Mouse (Mus musculus) midbrain, embryonic 11.5 days (tissue): ENCODE data around the gene Unc13b. TPM values are rescaled to one million over a fixed set of nuclear protein-coding genes. Genes with fewer than 3 reads are reported as not detected.

ENCODE experiments used
- ATAC-seq: fragments of 200-750 bp; cut with Nextera tagmentation; 2 replicates; pipeline ENCODE4 v1.8.0; 2017; ENCODE audit warnings: moderate TSS enrichment, moderate library complexity; ENCODE audit not compliant: low FRiP score
- DNase-seq: peaks from one replicate; pipeline ENCODE4 v3.0.0; 2015; ENCODE audit warnings: low spot score; ENCODE audit errors: missing footprints
- H3K27ac ChIP-seq: fragments of 300-500 bp; sonication (generic); 2 replicates; pipeline ENCODE4 v1.5.1; 2014; ENCODE audit warnings: low read depth, low read length
- H3K27me3 ChIP-seq: fragments of 300-500 bp; sonication (generic); 2 replicates; pipeline ENCODE4 v1.6.1; 2014; ENCODE audit warnings: mild to moderate bottlenecking, low read length, moderate library complexity, mixed read lengths; ENCODE audit not compliant: control insufficient read depth, insufficient read depth
- H3K36me3 ChIP-seq: fragments of 300-500 bp; sonication (generic); 2 replicates; pipeline ENCODE4 v1.6.1; 2014; ENCODE audit warnings: mild to moderate bottlenecking, low read length, moderate library complexity, mixed read lengths; ENCODE audit not compliant: control insufficient read depth, insufficient read depth
- H3K4me1 ChIP-seq: fragments of 300-500 bp; sonication (generic); 2 replicates; pipeline ENCODE4 v1.6.1; 2014; ENCODE audit warnings: low read length; ENCODE audit not compliant: control insufficient read depth, insufficient read depth
- H3K4me2 ChIP-seq: fragments of 300-500 bp; sonication (generic); 2 replicates; pipeline ENCODE4 v1.6.1; 2014; ENCODE audit warnings: mild to moderate bottlenecking, moderate library complexity
- H3K4me3 ChIP-seq: fragments of 300-500 bp; sonication (generic); 2 replicates; pipeline ENCODE4 v1.5.1; 2014; ENCODE audit warnings: low read depth, low read length
- H3K9ac ChIP-seq: fragments of 300-500 bp; sonication (generic); 2 replicates; pipeline ENCODE4 v1.6.1; 2014; ENCODE audit warnings: low read length
- H3K9me3 ChIP-seq: fragments of 300-500 bp; sonication (generic); 2 replicates; pipeline ENCODE4 v1.6.1; 2016; ENCODE audit warnings: low read length; ENCODE audit not compliant: control insufficient read depth
- WGBS: fragments of 180-500 bp; shearing (Covaris S2); extraction: QIAGEN DNeasy Blood & Tissue Kit; methylation state at CpG from one replicate; pipeline ENCODE4 v1.1.7; 2014; 5-methylcytosine and 5-hydroxymethylcytosine counted together
- polyA plus RNA-seq: library from polyadenylated mRNA; unstranded; fragments of >200 nt; fragmentation: Nextera tagmentation; extraction: Ambion mirVana; gene quantifications from 2 replicates; pipeline ENCODE4 v1.2.1, GENCODE M21; 2014

Unc13b gene
- polyA plus RNA-seq, 1 experiment from 2014 or later: 14.7 TPM

DNA sequence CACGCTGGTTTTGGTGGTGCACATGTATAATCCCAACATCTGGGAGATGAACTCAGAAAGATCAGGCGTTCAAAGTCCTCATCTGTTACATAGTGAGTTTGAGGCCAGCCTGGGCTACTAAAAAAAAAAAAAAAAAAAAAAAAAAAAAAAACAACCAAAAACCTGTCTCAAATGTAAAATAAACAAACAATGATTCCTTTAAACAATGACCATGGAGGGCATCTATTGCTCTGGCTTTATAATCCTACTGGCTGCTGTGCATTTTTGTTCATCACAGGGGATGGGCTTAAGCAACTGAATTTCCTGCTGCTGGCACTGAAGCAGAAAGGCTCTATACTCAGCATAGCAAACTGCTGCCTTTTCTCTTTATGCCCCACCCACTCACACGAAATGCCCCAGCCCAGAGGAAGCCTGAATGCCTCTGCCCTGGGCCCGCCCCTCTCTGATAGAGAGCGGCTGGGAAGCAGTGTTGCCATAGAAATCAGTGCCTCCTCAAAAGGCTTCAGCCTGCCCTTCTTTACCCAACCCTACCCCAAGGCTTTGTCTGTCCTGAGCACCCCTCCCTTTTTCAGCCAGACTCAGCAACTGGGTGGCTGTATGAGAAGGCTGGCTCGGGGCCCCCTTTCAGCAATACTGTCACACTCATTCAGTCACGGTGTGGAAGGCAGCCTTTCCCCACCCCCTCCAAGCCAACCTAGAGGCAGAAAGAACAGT, 15.0 kb upstream of the Unc13b start:
- Histone ChIP-seq H3K9me3 (no peaks in the 10 kb centered on the region), H3K27me3 (no peaks in the 10 kb centered on the region), H3K4me3 (peak overlapping the region; percentile 53), H3K4me2 (peak overlapping the region; percentile 93), H3K27ac (peak overlapping the region; percentile 99), H3K36me3 (no peaks in the 10 kb centered on the region), H3K9ac (peak overlapping the region; percentile 67), H3K4me1 (peaks cover 33% of the 10 kb centered on the region)
- 8% methylated on average over 7 of the region's 7 CpGs for WGBS
- peak; percentile 95 for DNase-seq
- ATAC-seq: peak; percentile 79

DNA sequence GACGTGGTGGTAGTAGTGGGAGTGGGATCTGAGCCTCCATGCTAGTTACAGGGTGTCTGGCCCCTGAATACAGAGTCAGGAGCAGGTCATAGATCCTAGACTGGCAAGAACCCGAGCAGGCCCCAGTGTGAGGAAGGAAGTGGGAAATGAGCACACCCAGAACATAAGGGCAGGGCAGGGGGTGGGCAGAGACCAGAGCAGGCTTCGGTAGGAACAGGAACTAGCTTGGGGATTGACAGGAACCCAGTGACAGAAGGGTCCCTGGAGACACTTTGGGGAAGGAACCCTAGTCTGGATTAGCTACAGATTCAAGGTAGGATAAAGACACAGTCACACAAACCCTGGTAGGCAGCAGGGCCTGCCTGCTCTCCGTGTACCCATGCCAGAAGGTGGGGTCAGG, 14.1 kb upstream of the Unc13b start:
- H3K9me3 ChIP-seq: no peaks in the 10 kb centered on the region
- peak overlapping the region; percentile 99 for H3K27ac ChIP-seq
- H3K4me2 ChIP-seq: peak overlapping the region; percentile 93
- no peaks in the 10 kb centered on the region for H3K27me3 ChIP-seq
- ATAC-seq (no peak), DNase-seq (peak; percentile 94)
- H3K9ac ChIP-seq: peak overlapping the region; percentile 67
- 7% methylated on average over 4 of the region's 4 CpGs for WGBS
- peaks cover 24% of the 10 kb centered on the region for H3K4me1 ChIP-seq
- no peaks in the 10 kb centered on the region for H3K36me3 ChIP-seq
- H3K4me3 ChIP-seq: peak overlapping the region; percentile 53

DNA sequence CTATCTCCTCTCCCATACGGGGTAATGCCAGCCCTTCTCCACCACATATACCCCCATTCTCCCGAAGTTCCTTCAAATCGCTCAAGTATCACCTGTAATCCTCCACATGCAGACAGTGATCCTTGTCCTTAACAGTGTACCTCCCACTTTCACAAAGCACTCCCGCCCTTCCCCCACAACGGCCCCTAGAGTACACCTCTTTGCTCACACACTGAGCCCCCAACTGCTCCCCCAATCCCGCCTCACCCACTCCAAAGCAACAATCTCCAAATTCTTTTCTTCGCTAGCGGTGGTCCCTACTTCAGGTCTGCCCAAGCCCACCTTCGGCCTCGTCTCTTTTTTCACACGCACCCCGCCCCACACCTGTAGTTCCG, 13.5 kb upstream of the Unc13b start:
- no peak; the same call in 1 of the 2 replicates for ATAC-seq
- no peak for DNase-seq

DNA sequence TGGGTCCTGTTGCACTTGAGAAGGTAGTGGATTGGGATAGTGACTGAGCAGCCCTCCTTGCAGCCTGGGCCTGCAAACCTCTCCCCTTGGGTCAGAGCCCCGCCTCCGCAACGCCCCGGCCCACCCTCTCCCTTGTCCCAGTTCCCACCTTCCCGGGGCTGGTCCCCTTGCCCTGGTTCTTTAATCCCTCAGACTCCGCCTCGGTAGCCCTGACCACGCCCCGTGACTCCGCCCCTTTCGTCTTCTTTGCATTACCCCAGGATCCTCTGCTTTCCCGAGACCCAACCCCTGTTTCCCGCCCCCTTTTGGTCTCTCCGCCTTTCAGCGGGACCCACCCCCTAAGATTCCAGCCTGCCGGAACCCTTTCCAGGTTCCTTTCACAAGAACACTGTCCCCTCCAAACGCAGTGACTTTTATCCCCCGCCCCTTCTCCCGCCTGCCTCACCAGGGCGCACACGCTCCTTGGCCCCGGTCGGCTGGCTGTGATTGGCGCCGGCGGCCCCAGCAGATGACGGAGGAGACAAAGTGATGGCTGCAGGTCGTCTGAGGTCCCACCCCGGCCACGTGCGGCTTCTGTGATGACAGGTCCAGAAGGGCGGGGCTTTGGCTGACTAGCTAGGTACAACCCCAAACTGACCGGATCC, 13.0 kb upstream of the Unc13b start, which contains the start of gene Fam214b:
Fam214b (minus strand) TSS at position 562 of the 644 bp plus-strand sequence.
- Histone ChIP-seq H3K27ac (peak within 1 kb of the TSS; percentile 99), H3K27me3 (no peaks in the 10 kb centered on the region), H3K36me3 (no peaks in the 10 kb centered on the region), H3K9me3 (no peaks in the 10 kb centered on the region), H3K4me1 (peaks cover 19% of the 10 kb centered on the region), H3K4me3 (peak within 1 kb of the TSS; percentile 53), H3K4me2 (peak within 1 kb of the TSS; percentile 93), H3K9ac (peak within 1 kb of the TSS; percentile 67)
- DNase-seq: peak; percentile 100
- peak; percentile 87 for ATAC-seq
- under 1% methylated on average over 33 of the region's 33 CpGs for WGBS

More for the DNA sequence above, 13.5 kb upstream of the Unc13b start:
- no peaks in the 10 kb centered on the region for H3K9me3 ChIP-seq
- H3K4me1 ChIP-seq: peaks cover 23% of the 10 kb centered on the region
- peak overlapping the region; percentile 67 for H3K9ac ChIP-seq
- H3K27ac ChIP-seq: peak overlapping the region; percentile 99
- no peaks in the 10 kb centered on the region for H3K36me3 ChIP-seq
- H3K27me3 ChIP-seq: no peaks in the 10 kb centered on the region
- peak overlapping the region; percentile 93 for H3K4me2 ChIP-seq
- WGBS: 3% methylated on average over 13 of the region's 13 CpGs
- H3K4me3 ChIP-seq: peak overlapping the region; percentile 53

DNA sequence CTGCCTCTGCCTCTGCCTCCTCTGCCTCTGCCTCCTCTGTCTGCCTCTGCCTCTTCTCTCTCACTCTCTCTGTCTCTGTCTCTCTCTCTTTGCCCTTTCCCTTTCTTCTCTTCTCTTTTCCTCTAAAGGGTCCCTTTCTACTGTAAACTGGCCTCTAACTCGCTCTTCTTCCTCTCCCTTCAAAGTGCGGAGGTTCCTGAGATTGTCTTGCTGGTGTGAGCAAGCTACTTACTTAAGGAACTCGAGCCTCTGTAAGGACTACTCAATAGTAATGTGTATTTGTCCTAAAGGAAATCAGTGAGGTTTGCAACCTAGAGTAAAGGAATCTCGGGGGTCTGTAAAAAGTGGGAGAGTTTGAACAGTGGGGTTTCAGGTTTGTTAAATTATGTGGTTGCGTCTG, 12.1 kb upstream of the Unc13b start:
- WGBS: 62% methylated on average over 5 of the region's 5 CpGs
- no peak for DNase-seq
- H3K4me1 ChIP-seq: peaks cover 16% of the 10 kb centered on the region

DNA sequence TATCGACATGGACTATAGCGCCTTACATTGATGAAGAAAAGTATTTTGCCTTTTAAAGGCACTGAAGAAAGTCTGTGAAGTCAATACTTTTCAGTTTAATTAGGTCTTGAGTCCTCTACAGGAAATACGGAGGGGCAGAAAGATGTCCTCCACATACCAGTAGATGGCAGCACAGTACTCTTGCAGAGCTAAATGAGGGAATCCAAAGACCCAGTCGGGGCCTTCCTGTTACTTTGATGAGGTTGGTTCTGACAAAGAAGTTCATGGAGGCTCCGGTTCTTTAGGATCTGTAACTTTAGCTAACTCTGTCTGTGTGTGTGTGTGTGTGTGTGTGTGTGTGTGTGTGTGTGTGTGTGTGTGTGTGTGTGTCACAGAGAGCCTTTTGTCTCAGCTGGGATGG, 11.5 kb upstream of the Unc13b start:
- ATAC-seq (no peak), DNase-seq (peak; percentile 94)
- H3K9me3 ChIP-seq: no peaks in the 10 kb centered on the region
- no peak overlapping the region; the same call in 1 of the 2 replicates for H3K9ac ChIP-seq
- no peaks in the 10 kb centered on the region for H3K36me3 ChIP-seq
- WGBS: 4% methylated on average over 5 of the region's 5 CpGs
- no peak overlapping the region for H3K27ac ChIP-seq
- no peaks in the 10 kb centered on the region for H3K27me3 ChIP-seq
- H3K4me2 ChIP-seq: peak overlapping the region; percentile 21
- peaks cover 16% of the 10 kb centered on the region for H3K4me1 ChIP-seq
- no peak overlapping the region for H3K4me3 ChIP-seq

More for the DNA sequence above, 12.1 kb upstream of the Unc13b start:
- Histone ChIP-seq H3K36me3 (no peaks in the 10 kb centered on the region), H3K9me3 (no peaks in the 10 kb centered on the region), H3K4me3 (no peak overlapping the region; the same call in 1 of the 2 replicates), H3K9ac (no peak overlapping the region; the same call in 1 of the 2 replicates), H3K27ac (no peak overlapping the region; the same call in 1 of the 2 replicates), H3K27me3 (no peaks in the 10 kb centered on the region), H3K4me2 (no peak overlapping the region)
- ATAC-seq: no peak

DNA sequence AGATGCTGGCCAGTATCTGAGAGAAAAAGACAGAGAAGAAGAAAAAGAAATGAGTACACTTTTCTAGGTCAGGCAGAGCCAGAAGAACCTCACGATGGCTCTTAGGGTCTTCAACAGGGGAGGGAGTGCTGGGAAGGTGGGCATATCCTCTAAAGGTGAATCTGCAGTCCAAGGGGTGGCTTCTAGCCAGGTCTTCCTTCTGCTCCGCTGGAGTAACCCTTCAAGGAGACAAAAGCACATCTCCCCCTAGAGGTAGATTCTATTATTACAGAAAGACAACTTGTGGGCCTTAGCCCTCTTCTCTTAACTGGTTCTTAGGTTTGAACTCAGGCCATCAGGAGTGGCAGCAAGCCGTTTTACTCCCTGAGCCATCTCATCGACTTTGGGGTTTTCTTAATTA, 6.1 kb upstream of the Unc13b start:
- Histone ChIP-seq H3K9ac (no peak overlapping the region), H3K27ac (no peak overlapping the region), H3K4me3 (no peak overlapping the region), H3K27me3 (no peaks in the 10 kb centered on the region), H3K36me3 (no peaks in the 10 kb centered on the region), H3K9me3 (no peaks in the 10 kb centered on the region), H3K4me1 (no peaks in the 10 kb centered on the region), H3K4me2 (no peak overlapping the region)
- DNase-seq (peak; percentile 93), ATAC-seq (0 out of 2 replicates have a peak, but pooled peaks have one; percentile 33)
- WGBS: 12% methylated on average over 4 of the region's 4 CpGs

DNA sequence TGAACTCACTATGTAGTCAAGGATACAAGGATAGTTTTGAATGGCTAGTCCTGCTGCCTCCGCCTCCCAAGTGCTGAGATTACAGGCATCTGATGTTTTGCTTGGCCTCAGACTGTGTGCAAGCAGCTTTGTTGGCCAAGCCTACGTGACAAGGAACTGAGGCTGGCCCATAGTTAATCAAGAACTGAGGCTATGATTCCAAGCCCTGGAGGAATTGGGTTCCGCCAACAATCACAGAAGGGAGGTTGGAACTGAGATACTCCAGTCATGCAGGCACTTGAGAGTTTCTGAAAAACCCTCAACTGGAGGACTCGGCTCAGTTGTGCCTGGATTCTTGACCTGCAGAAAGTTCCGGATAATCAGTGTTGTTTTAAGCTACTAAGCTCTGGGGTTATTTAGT, 1.1 kb upstream of the Unc13b start:
- DNase-seq (no peak), ATAC-seq (no peak)
- Histone ChIP-seq H3K36me3 (no peaks in the 10 kb centered on the region), H3K4me3 (no peak overlapping the region), H3K4me2 (no peak overlapping the region), H3K4me1 (no peaks in the 10 kb centered on the region), H3K27me3 (no peaks in the 10 kb centered on the region; the same call in 1 of the 2 replicates), H3K27ac (no peak overlapping the region), H3K9ac (no peak overlapping the region), H3K9me3 (no peaks in the 10 kb centered on the region; the same call in 1 of the 2 replicates)
- WGBS: 94% methylated on average over 5 of the region's 5 CpGs

DNA sequence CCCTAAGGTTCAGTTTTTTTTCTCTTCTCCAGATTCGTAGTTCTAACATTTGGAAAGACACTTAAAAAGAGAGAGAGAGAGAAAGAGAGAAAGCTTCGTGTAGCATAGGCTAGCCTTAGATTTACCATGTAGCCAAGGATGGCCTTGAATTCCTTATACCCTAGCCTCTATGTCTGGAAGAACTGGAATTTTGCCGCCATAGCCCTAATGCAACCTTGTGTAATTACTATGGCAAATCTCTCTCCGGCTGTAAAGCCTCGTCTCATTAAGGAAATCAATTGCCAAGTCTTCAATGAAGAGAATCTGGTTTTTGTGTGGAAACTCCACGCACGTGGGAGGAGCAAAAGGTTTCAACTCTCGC, 381 bp upstream of the Unc13b start:
- ATAC-seq (peak; percentile 22; the same call in 1 of the 2 replicates), DNase-seq (no peak)
- no peak overlapping the region for H3K27ac ChIP-seq

More for the DNA sequence above, 381 bp upstream of the Unc13b start:
- Histone ChIP-seq H3K9ac (peak overlapping the region; percentile 82), H3K4me1 (no peaks in the 10 kb centered on the region), H3K4me2 (peak overlapping the region; percentile 81), H3K27me3 (no peaks in the 10 kb centered on the region; the same call in 1 of the 2 replicates), H3K9me3 (no peaks in the 10 kb centered on the region; the same call in 1 of the 2 replicates), H3K4me3 (peak overlapping the region; percentile 70), H3K36me3 (no peaks in the 10 kb centered on the region)
- 19% methylated on average over 8 of the region's 8 CpGs for WGBS
